Mouse (Mus musculus): ENCODE measurements around the gene Gm28038.
A peak's percentile ranks its signal among the peaks of the same experiment; 100 is the strongest.

Gm28038 gene

DNA sequence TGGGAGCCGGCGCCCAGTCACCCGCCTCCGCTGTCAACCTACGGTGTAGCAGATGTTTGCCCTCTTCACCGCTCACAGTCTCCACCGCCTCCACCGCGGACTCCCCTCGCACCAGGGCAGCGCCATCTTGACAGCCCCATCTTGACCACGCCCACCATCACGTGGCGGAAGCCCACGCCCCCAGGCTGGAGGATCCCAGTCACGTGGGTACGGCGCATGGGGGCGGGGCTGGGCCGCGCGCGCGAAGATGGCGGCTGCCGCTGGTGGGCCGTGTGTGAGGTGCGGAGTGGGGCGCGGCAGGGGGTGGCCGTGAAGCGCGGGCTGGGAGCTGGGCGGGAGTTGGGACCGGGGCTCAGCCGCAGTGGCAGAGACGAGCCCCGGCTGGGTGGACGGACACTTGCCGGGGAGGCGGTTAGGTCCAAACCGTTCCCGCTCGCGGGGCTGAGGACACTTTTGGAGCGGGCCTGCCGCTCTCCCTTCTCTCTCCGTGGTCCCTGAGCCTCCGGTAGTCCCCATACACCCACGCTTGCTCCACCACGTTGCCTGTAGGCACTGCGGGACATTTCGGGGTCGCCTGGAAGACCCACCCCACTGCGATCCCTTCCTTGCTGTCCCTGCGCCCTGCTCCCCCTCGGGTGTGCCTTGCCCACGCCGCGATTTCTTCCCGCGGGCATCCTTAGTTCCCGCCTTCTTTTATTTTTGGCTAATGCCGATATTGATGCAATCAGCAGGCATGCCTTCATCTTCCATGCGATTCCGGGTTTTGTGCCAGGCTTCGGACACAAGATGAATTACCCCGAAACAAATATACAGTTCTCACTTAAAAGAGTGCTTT, 5.6 kb downstream of the Gm28038 start, which contains the start of the genes Dolk and Nup188:
Gene Dolk (minus strand): TSS at position 143 of the 835 bp plus-strand sequence.
Gene Nup188 (plus strand): TSS at position 206 of the 835 bp plus-strand sequence.
- DNase-seq, result peak; percentile 95 to 99

DNA sequence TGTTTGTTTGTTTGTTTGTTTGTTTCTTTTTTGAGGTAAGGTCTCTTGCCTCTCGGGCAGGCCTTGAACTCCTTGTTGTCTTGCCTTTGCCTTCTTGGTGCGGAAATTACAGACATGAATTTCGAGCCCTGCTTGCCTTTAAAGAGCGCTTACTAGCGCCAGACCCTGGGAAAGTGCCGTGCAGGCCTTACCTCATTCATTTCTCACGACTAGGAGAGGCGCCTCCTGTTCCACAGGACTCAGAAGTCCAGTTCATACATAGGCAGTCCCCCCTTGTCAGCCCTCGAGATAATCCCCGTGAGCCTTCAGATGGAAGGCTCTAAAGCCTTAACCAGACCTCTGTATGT, 6.2 kb downstream of the Gm28038 start:
- DNase-seq, result peak in 1 of 2 experiments; percentile 32

DNA sequence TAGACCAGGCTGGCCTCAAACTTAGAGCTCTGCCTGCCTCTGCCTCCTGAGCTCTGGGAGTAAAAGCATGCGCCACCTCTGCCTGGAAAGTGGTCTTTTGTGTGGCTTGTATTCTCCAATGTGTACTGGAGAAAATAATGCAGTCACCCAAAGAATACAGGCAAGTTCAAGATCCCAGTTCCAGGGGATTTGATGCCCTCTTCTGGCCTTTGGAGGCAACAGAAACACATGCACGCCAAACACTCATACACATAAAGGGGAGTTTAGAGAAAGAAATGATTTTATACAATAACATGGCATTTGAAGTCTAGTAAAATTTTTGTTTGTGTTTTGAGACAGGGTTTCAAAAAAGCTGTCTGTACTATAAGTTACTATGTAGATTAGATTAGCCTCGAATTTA, 18.7 kb downstream of the Gm28038 start:
- peak; percentile 13 to 23 for DNase-seq

DNA sequence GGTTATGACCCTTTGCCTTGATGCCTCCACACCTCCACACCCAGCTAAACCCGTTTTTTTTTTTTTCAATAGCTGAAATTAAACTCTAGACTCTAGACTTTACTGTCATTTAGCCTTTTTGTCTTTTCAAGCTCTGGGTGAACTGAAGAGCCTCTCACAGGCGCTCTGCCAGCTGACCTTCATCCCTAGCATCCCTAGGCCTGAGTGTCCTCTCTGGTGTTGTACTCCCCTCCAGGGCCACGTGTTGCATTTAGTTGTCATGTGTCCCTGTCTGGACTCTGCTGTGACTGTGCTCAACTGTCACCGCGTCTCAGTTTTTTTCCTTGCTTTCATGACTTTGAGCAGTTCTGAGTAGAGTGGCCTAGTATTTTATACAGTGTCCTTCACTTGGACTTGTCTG, 19.1 kb downstream of the Gm28038 start:
- peak; percentile 12 to 51 for DNase-seq

DNA sequence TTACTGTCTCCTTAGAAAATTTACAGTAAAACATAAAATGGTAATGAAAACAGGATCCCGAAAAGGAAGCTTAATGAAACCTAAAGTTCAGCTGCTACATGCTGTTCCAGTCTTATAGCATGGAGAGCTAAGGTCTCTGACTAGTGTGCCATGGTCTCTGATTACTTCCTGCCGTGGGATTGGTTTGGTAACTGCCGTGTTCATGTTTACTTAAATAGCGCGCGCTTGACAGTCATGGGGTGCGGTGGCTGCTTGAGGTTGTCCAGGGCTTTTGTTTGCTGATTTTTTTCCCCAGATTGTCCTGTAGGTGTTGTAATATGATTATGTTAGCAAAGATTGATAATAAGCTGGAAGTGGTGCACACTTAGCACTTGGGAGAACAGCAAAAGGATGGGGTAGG, 25.2 kb downstream of the Gm28038 start:
- no peak for DNase-seq

DNA sequence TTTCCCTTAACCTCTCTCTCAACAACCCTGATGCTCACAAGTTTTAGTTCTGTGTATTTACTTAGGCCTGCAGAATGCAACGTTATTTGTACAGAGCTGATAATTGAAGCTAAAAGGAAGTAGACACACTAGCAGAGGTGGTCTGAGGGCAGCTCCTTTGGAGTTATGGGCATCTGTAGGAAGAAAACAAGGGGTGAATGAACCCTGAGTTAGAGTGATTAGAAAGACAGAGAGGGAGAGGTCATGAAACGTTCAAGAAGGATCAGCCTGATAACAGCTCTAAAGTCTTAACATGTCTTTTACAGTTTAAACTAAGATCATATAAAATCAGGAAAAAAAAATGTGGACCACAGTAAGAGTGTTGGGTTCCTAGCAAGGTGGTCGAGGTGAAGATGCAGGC, 28.5 kb downstream of the Gm28038 start:
- no peak for DNase-seq

DNA sequence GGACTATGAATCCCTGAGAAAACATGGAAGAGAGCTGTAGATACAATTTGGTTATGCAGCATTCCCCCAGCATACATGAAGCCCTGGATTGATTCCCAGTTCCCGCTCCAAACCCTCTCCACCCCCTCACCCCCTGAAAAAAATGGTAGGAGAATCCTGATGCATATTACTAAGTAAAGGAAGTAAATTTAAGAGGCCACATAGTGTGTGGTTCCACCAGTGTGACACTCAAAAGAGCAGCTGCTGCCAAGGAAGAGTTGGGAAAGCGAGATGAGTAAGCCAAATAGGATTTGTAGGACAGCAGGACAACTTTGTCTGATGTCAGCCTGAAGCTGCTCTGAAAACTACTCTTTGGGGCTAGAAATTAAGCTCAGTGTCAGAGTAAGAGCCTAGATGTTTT, 30.6 kb downstream of the Gm28038 start:
- DNase-seq, result no peak

DNA sequence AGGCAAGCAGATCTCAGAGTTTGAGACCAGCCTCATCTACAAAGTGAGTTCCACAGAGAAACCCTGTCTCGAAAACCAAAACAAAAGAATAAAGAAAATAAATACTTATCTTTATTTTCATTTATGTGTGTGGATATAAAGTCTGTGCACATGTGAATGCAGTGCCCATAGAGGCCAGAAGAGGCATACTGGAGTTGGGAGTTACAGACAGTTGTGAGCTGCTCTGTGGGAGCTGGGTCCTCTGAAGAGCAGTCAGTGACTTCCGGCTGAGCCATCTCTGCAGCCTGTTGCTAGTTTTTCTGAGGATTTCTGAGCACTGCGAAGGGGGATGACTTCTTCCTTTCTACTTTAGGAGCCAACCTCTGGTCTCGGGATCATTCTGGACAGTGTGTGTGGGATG, 35.3 kb downstream of the Gm28038 start:
- peak in 1 of 2 experiments; percentile 10 for DNase-seq

DNA sequence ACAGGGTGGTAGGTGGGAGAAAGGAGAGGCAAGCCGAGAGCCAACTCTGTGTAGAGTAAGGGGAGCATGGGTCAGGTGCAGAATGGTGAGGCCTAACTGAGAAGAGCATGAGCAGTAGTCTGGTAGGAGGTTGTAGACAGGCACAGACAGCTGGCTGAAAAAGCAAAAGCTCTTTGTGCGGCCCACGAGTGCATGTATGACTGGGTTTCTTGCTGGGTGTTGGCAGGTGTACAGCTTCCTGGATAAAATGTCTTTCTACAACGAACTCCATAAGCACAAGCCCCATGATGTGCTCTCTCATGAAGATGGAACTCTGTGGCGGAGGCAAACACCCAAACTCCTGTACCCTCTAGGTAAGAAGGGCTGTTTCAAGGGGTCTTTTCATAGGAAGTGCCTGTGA, 36.1 kb downstream of the Gm28038 start:
- DNase-seq, result no peak

DNA sequence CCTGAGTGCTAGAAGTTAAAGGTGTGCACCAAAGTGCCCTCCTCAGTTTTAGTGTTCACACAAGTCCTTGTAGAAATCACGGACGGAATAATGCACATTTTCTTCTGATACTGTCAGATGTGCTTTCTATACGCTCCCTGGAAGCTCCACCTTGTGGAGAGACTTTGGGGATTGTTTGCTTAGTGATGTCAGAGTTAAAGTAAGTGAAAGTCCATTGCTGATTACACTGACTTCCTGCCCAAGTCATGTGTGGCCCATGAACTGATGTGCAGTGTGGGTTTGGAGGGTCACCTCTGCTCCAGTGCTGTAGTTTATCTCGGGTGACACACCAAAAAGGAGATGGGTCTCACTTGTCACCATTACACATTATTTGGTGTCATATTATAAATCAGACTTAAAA, 38.4 kb downstream of the Gm28038 start:
- DNase-seq, result no peak

DNA sequence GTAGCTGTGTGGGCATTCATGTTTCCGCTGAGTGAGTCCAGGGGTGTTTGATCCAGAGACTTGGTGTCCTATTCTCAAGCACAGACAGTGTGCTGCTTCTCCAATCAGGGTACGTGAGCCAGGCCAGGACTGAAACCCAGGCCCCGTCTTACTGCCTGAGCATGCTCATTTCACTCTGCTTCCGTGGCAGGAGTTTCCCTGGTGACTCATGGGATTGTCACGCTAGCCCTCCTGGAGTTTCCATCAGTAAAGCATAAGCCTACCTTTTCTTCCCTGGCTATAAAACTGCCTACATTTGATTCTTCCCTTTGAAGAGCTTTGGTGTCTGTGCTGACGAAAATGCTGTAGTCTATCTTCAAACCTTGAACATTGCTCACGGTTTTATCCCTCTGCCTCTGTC, 42.3 kb downstream of the Gm28038 start:
- DNase-seq, result no peak

DNA sequence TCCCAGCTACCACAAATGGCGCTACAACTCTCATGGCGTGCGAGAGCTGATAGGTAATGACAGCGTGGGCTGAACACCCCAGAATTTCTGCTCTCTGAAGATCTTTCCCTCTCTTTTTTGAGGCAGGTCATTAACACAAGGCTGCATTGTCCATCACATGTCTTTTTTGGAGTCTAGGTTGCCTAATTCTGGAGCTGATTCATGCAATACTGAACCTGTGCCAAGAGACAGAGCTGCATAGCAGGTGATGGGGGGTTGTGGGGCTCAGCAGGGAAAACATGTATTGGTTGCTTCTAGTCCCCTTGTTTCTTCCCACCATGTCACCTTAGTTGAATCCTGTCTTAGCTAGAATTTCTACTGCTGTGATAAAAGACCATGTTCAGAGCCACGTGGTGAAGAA, 44.5 kb downstream of the Gm28038 start:
- DNase-seq, result no peak

DNA sequence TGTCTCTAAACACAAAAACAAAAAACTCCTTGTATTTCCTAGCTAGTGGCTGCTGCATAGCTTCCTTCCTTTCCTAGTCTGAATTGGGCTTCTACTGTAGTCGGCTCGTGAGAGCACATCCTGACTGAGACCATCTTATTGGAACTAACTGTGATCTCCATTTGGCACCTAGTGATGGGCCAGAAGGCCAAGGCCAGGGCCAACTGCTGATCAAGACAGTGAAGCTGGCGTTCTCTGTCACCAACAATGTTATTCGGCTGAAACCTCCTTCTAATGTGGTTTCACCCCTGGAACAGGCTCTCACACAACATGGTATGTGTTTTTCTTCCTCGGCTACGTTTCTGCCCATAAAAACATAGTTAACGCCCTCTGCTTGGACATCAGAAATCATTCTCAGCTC, 46.4 kb downstream of the Gm28038 start:
- DNase-seq, result no peak

DNA sequence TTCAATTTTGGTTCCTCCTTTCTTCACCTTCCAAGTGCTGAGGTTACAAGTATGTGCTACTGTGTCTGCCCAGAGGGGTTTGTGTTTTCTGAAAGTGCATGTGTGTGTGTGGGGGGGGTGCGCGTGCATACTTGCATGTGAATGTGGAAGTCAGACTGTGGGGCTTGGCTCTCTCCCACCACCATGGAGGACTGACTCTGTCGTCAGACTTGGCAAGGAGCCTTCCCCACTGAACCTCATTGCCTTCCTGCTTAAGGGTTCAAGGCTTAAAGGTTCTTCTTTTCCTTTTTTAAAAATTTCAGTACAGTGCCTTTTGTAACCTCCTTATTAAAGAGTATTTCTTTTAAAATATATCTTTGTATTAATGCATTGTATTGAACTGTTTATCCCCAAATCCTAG, 47.9 kb downstream of the Gm28038 start:
- DNase-seq, result no peak

DNA sequence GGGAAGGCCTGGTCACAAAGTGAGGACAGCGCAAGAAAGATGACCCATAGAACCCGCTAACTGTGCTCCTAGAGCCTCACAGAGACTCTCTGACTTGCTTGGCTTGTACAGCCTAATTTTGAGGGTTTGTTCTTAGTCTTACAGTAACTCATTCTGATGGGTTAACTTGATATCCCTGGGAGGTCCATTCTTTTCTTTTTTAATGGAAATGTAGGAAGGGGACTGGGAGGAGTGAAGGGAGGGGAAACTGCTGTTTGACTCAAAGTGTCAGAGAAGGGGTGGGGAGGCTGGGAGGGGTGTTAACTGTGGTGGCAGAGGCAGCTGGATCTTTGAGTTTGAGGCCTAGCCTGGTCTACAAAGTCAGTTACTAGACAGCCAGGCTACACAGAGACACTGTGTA, 54.5 kb downstream of the Gm28038 start:
- no peak for DNase-seq

DNA sequence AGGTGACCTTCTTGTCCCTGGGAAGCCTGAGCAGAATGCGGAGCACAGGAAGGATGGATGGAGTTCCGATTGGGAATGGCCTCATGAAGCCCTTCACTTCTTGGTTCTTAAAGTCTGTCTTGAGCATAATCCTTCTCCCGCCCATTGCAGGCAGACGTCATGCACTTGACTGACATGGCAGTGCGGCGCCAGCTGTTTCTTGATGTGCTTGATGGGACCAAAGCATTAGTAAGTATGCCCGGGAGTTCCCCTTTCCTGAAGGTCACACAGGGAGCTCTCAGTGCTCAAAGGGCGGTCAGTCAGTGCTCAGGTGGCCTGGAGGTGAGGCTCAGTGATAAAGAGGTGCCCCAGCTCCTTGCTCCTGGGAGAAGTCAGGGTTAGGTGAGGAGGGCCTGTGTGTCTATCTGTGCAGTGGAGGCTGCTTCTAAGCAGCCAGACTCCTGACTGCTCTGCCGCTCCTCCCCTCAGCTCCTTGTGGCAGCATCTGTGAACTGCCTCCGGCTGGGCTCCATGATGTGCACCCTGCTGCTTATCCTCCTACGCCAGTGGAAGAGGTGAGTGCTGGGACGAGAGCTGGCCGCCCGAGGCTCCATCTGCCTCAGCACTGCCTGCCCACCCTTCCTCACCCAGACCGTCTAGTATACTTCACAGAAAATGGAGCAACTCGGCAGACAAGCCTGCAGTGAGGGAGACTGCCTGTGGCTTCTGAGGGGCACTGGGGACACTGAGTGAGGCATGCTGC, 55.5 kb downstream of the Gm28038 start:
- no peak for DNase-seq

DNA sequence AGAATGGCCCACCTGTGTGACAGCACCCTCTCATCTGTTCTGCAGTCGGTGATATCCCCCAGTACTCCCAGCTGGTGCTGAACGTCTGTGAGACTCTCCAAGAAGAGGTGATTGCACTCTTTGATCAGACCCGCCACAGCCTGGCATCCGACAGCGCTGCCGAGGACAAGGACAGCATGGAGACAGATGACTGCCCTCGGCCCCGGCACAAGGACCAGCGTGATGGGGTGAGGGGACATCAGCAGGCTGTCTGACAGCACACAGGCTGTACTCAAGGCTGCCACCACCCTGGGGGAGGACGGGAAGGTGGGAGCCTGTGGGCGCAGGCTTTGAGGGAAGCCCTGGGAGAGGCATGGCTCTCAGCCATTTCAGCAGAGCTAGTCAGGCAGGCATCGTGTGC, 56.3 kb downstream of the Gm28038 start:
- no peak for DNase-seq

DNA sequence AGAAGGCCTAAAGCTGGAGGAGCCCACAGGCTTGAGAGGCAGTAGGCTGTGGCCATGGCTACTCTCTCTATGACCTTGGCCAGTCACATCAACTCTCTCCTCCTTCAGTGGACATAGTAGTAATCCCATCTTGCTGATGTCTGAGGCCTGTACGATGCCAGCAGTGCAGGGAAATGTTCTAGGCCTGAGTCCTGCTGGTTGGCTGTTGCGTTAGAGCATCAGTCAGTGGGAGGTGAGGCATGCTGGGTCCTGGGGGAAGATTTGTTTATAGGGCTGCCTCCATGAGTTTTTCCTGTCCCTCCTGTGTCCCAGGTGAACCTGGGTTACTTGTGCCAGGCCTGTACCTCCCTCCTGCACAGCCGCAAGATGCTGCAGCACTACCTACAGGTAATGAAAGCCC, 61.2 kb downstream of the Gm28038 start:
- no peak for DNase-seq

DNA sequence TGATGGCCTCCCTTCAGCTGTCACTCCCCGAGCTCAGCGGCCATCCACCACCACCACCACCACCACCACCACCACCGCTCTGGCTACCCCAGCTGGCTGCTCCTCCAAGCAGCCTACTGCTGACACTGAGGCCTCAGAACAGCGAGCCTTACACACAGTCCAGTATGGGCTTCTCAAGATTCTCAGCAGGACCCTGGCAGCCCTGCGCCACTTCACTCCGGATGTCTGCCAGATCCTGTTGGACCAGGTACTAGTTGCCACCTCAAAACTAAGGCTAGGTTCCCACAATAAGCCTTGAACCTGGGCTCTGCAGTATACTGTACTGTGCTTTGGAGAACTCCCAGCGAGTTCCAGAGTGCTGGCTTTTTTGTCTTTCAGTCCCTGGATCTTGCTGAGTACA, 61.7 kb downstream of the Gm28038 start:
- no peak for DNase-seq

DNA sequence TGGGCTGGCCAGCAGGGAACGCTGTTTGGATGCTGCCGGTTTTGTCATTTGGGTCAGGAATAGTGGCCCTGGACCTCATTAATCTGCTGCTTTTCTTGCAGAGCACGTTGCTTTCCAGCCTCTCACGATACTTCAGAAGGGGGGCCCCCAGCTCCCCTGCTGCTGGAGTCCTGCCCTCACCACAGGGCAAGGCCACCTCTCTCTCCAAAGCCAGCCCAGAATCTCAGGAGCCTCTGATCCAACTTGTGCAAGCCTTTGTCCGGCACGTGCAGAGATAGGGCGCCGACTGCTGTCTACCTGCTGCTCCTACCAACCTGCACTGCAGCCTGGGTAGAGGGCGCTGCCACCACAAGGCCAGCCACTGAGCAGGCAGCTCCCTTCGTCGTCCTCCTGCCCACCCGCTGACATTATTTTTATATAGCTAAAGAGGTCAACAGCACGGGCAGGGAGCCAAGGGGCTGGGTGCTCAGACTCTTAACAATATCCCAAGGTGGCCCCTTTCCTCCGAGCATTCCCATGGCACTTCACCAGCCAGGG, 62.8 kb downstream of the Gm28038 start:
- DNase-seq, result peak in 1 of 2 experiments; percentile 31

DNA sequence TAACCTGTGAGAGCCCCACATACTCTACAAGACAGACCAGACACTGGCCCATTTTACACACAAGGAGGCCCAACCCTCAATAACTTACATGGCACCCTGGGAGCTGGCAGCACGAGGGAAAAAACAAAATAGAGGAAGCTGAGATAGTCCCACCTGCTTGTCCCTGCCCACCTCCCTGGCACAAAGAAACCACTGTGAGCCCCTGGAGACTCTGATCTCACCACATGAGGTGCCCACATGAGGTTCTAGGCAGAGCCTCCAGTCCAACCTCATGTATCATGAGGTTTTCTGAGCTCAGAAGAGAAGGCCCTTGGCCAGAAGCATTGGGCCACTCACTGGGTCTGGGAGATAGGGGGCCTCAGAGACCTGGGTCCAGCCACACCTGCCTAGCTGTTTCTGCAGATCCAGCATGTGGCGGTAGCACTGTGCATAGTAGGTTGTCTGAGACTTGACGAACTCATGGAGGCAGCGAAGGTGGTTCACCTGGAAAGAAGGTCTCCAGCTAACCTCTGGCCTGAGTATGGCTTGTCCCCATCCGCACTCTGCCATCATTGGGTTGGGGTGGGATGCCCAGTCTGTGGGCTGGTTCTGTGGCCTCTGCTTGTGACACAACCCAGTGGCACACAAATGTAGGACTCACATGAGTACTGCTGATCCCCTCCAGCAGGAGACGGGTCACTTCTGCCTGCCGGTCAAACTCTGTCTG, 65.3 kb downstream of the Gm28038 start:
- DNase-seq, result no peak

DNA sequence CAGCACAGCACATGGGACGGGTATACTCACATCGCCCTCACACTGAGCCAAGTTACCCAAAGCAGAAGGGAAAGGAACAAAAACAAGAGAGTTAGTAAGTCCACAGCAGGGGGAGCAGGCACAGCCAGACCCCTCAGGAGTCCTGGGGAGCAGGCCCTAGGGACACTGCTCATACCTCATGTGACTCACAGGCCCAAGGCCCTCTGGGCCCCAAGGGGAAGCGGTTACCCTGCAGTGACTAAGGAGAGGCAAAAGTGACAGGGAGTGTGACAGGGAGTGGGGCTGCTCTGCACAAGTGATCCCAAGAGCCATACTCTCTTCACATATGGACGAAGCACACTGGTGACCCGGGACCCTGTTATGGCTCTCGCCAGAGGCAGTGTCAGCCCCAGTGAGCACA, 68.4 kb downstream of the Gm28038 start:
- DNase-seq, result no peak
